Mouse (Mus musculus) kidney, adult 9 months (tissue): ENCODE data around the gene Vwce.
A peak's percentile ranks its signal among the peaks of the same experiment; 100 is the strongest.

Source experiments
- DNase-seq: peaks from one replicate; pipeline ENCODE4 v3.0.0; 2022

Gene Vwce

GRCm38 (mm10) chr19:10648156-10648555 lies 14.1 kb downstream of the Vwce start:
- no peak for DNase-seq

- DNase-seq, result no peak
Measured at GRCm38 (mm10) chr19:10656058-10656457, 22.0 kb downstream of the Vwce start.

GRCm38 (mm10) chr19:10657742-10658141 lies 23.7 kb downstream of the Vwce start:
- DNase-seq, result peak; percentile 54

- no peak for DNase-seq
Measured at GRCm38 (mm10) chr19:10658406-10658805, 24.4 kb downstream of the Vwce start.

GRCm38 (mm10) chr19:10661373-10661772 lies 27.4 kb downstream of the Vwce start:
- DNase-seq, result no peak

- no peak for DNase-seq
Measured at GRCm38 (mm10) chr19:10661919-10662318, 27.9 kb downstream of the Vwce start.

GRCm38 (mm10) chr19:10662665-10663064 lies 28.7 kb downstream of the Vwce start:
- DNase-seq, result no peak

GRCm38 (mm10) chr19:10665093-10665492 lies 31.1 kb downstream of the Vwce start:
- DNase-seq, result no peak

GRCm38 (mm10) chr19:10665499-10665898 lies 31.5 kb downstream of the Vwce start:
- DNase-seq, result peak; percentile 67

GRCm38 (mm10) chr19:10671319-10671718 lies 37.3 kb downstream of the Vwce start:
- no peak for DNase-seq

- no peak for DNase-seq
Measured at GRCm38 (mm10) chr19:10671854-10672417, 37.9 kb downstream of the Vwce start.

- no peak for DNase-seq
Measured at GRCm38 (mm10) chr19:10673275-10673674, 39.3 kb downstream of the Vwce start.

- DNase-seq, result no peak
Measured at GRCm38 (mm10) chr19:10676656-10677055, 42.6 kb downstream of the Vwce start.

- peak; percentile 92 for DNase-seq
Measured at GRCm38 (mm10) chr19:10677915-10678771, 44.1 kb downstream of the Vwce start, which contains the start of gene Pga5. TSS of gene Pga5 (minus strand) at chr19:10678071.

- no peak for DNase-seq
Measured at GRCm38 (mm10) chr19:10678772-10679067, 44.7 kb downstream of the Vwce start.

GRCm38 (mm10) chr19:10681571-10681970 lies 47.6 kb downstream of the Vwce start:
- DNase-seq, result no peak

- peak; percentile 87 for DNase-seq
Measured at GRCm38 (mm10) chr19:10685081-10685480, 51.1 kb downstream of the Vwce start.

GRCm38 (mm10) chr19:10685727-10686126 lies 51.7 kb downstream of the Vwce start:
- DNase-seq, result no peak

GRCm38 (mm10) chr19:10688537-10689352 lies 54.7 kb downstream of the Vwce start, which contains the start of gene Vps37c:
TSS of gene Vps37c (plus strand) at chr19:10688735.
- peak; percentile 94 for DNase-seq

- peak; percentile 57 for DNase-seq
Measured at GRCm38 (mm10) chr19:10689470-10690166, 55.6 kb downstream of the Vwce start.

GRCm38 (mm10) chr19:10690336-10690735 lies 56.3 kb downstream of the Vwce start:
- DNase-seq, result peak; percentile 61

GRCm38 (mm10) chr19:10691121-10691520 lies 57.1 kb downstream of the Vwce start:
- no peak for DNase-seq

GRCm38 (mm10) chr19:10691660-10692059 lies 57.6 kb downstream of the Vwce start:
- no peak for DNase-seq
